Mouse (Mus musculus) C2C12 (cell line): ENCODE measurements around the gene Nfic.

Source experiments
- CTCF ChIP-seq: IDR thresholded peaks from one replicate; pipeline ENCODE4 v1.5.1; 2011; ENCODE audit not compliant: control insufficient read depth, insufficient read depth, insufficient read length
- MYOD1 ChIP-seq: IDR thresholded peaks from one replicate; pipeline ENCODE4 v1.6.1; 2011; ENCODE audit warnings: low read depth; ENCODE audit not compliant: control insufficient read depth, insufficient read length
- MYOG ChIP-seq: IDR thresholded peaks from one replicate; pipeline ENCODE4 v1.6.1; 2011; ENCODE audit not compliant: control insufficient read depth, insufficient read length; ENCODE audit errors: extremely low read depth

- TF ChIP-seq CTCF (no peak), MYOG (no peak), MYOD1 (no peak)
Observed at GRCm38 (mm10) chr10:81396749-81397148, 58.7 kb downstream of the Nfic start.
